Mouse (Mus musculus): ENCODE measurements around the gene Olfr735.

Olfr735 gene

GRCm38 (mm10) chr14:50348796-50349195 lies at the start of gene Olfr735:
TSS of gene Olfr735 (minus strand) at chr14:50348872.
- no peak for DNase-seq (ENCODE audit: low spot score in 2 of 2)

GRCm38 (mm10) chr14:50380863-50381262 lies 32.2 kb upstream of the Olfr735 start, which contains the start of gene Olfr736:
TSS of gene Olfr736 (plus strand) at chr14:50381163.
- no peak for DNase-seq (ENCODE audit: low spot score in 2 of 2)

- no peak for DNase-seq (ENCODE audit: low spot score in 2 of 2)
Observed at GRCm38 (mm10) chr14:50363561-50363960, 14.9 kb upstream of the Olfr735 start.

GRCm38 (mm10) chr14:50360480-50360879 lies 11.8 kb upstream of the Olfr735 start:
- DNase-seq (ENCODE audit: low spot score in 2 of 2) = no peak

- DNase-seq (ENCODE audit: low spot score in 2 of 2) = no peak
Observed at GRCm38 (mm10) chr14:50357593-50357992, 8.9 kb upstream of the Olfr735 start, which contains the start of gene Tlr11. TSS of gene Tlr11 (plus strand) at chr14:50357914.

GRCm38 (mm10) chr14:50356725-50357124 lies 8.1 kb upstream of the Olfr735 start:
- no peak for DNase-seq (ENCODE audit: low spot score in 2 of 2)

- DNase-seq (ENCODE audit: low spot score in 2 of 2) = peak in 1 of 2 experiments; percentile 2
Observed at GRCm38 (mm10) chr14:50352438-50352837, 3.8 kb upstream of the Olfr735 start.

- no peak for DNase-seq (ENCODE audit: low spot score in 2 of 2)
Observed at GRCm38 (mm10) chr14:50326661-50327060, 22.0 kb downstream of the Olfr735 start, which contains the start of gene Olfr734. TSS of gene Olfr734 (minus strand) at chr14:50326761.

- DNase-seq (ENCODE audit: low spot score in 2 of 2) = no peak
Observed at GRCm38 (mm10) chr14:50301422-50301821, 47.2 kb downstream of the Olfr735 start, which contains the start of gene Olfr733. TSS of gene Olfr733 (minus strand) at chr14:50301522.
